Mouse (Mus musculus) cerebellum, adult 2 months (tissue): ENCODE data around the gene Nsun2.

Experiments
- CTCF ChIP-seq: fragments of 200-500 bp; IDR thresholded peaks from 2 replicates; pipeline ENCODE4 v1.5.1; 2011; ENCODE audit warnings: low read depth, mild to moderate bottlenecking, control low read depth, low read length, moderate library complexity, borderline replicate concordance; ENCODE audit not compliant: insufficient read depth
- POLR2A ChIP-seq: fragments of 200-500 bp; IDR thresholded peaks from 2 replicates; pipeline ENCODE4 v1.6.1; 2011; ENCODE audit warnings: low read length, control low read depth, borderline replicate concordance; ENCODE audit not compliant: insufficient read depth

DNA sequence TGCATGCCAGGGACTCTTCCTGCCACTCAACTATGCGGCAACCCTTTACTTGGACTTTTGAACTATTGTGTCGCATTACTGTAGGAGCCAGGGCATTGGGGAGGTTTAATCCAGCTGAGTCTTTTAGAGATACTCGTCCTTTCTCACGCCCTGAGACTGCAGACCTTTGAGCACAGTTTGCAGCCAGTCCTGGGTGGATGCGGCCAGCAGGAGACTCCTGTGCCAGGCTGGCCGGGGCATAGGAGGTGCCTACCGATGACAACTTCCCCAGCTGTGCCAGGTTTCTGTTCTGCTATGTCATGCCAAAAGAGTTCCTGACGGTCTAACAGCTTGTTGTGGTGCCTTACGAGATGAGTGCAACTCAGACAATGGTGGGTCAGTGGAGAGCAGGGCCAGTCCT is 35.7 kb downstream of the Nsun2 start:
- TF ChIP-seq POLR2A = no peak
- TF ChIP-seq CTCF = no peak
